Mouse (Mus musculus): ENCODE data around the gene Upk1a. TPM values are rescaled to one million over a fixed set of nuclear protein-coding genes. Genes with fewer than 3 reads are reported as not detected.

The Upk1a gene
- total RNA-seq, 2 experiments from 2014 or later, result 0.26 TPM; not detected in 1

- no peak for DNase-seq
Observed at GRCm38 (mm10) chr7:30602583-30602982, 10.1 kb downstream of the Upk1a start.

- no peak for DNase-seq
Observed at GRCm38 (mm10) chr7:30600651-30601050, 12.0 kb downstream of the Upk1a start.

GRCm38 (mm10) chr7:30599933-30600353 is 12.7 kb downstream of the Upk1a start:
- DNase-seq, result peak; percentile 82 to 89

GRCm38 (mm10) chr7:30598786-30599185 is 13.9 kb downstream of the Upk1a start, which contains the start of gene Zbtb32:
Gene Zbtb32 (minus strand): TSS chr7:30598909.
- DNase-seq, result no peak

- DNase-seq, result no peak
Observed at GRCm38 (mm10) chr7:30596811-30597210, 15.8 kb downstream of the Upk1a start.

GRCm38 (mm10) chr7:30596093-30596492 is 16.6 kb downstream of the Upk1a start:
- DNase-seq, result no peak

GRCm38 (mm10) chr7:30594510-30595024 is 18.1 kb downstream of the Upk1a start:
- DNase-seq, result no peak

- DNase-seq, result no peak
Observed at GRCm38 (mm10) chr7:30593579-30594509, 18.8 kb downstream of the Upk1a start.

- DNase-seq, result no peak
Observed at GRCm38 (mm10) chr7:30592772-30593423, 19.7 kb downstream of the Upk1a start.

GRCm38 (mm10) chr7:30591605-30591951 is 21.1 kb downstream of the Upk1a start:
- DNase-seq, result no peak

- no peak for DNase-seq
Observed at GRCm38 (mm10) chr7:30590927-30591604, 21.6 kb downstream of the Upk1a start.

- peak; percentile 85 to 94 for DNase-seq
Observed at GRCm38 (mm10) chr7:30589435-30590301, 23.0 kb downstream of the Upk1a start.

- DNase-seq, result peak; percentile 96 to 99
Observed at GRCm38 (mm10) chr7:30588676-30589434, 23.8 kb downstream of the Upk1a start, which contains the start of gene Kmt2b. Gene Kmt2b (minus strand): TSS chr7:30588726.

- peak in 1 of 2 experiments; percentile 66 for DNase-seq
Observed at GRCm38 (mm10) chr7:30587842-30588667, 24.6 kb downstream of the Upk1a start.

- no peak for DNase-seq
Observed at GRCm38 (mm10) chr7:30586455-30587020, 26.1 kb downstream of the Upk1a start.

GRCm38 (mm10) chr7:30585170-30585569 is 27.5 kb downstream of the Upk1a start:
- DNase-seq, result no peak

- DNase-seq, result no peak
Observed at GRCm38 (mm10) chr7:30584339-30584738, 28.3 kb downstream of the Upk1a start.

GRCm38 (mm10) chr7:30581547-30581946 is 31.1 kb downstream of the Upk1a start:
- DNase-seq, result no peak

- DNase-seq, result no peak
Observed at GRCm38 (mm10) chr7:30579950-30580349, 32.7 kb downstream of the Upk1a start.

Data from heart, adult 18-20 months (tissue).